Mouse (Mus musculus) hindbrain, postnatal 0 days (tissue): ENCODE data around the gene Tnn. TPM values are rescaled to one million over a fixed set of nuclear protein-coding genes. Genes with fewer than 3 reads are reported as not detected.

Experiments used
- ATAC-seq: fragments of 200-750 bp; cut with Nextera tagmentation; 2 replicates; pipeline ENCODE4 v1.8.0; 2017; ENCODE audit warnings: mild to moderate bottlenecking, moderate TSS enrichment, moderate library complexity
- DNase-seq: peaks from one replicate; pipeline ENCODE4 v3.0.0-alpha.2; 2015; ENCODE audit warnings: low spot score
- H3K27ac ChIP-seq: fragments of 300-500 bp; sonication (generic); 2 replicates; pipeline ENCODE4 v1.5.1; 2014; ENCODE audit warnings: mild to moderate bottlenecking
- H3K27me3 ChIP-seq: fragments of 300-500 bp; sonication (generic); 2 replicates; pipeline ENCODE4 v1.6.1; 2014; ENCODE audit warnings: low read length, mixed read lengths; ENCODE audit not compliant: insufficient read depth
- H3K36me3 ChIP-seq: fragments of 300-500 bp; sonication (generic); 2 replicates; pipeline ENCODE4 v1.6.1; 2014; ENCODE audit warnings: low read length, mixed read lengths; ENCODE audit not compliant: insufficient read depth
- H3K4me1 ChIP-seq: fragments of 300-500 bp; sonication (generic); 2 replicates; pipeline ENCODE4 v1.6.1; 2014; ENCODE audit warnings: antibody characterized with exemption, low read length, mixed read lengths; ENCODE audit not compliant: insufficient read depth
- H3K4me2 ChIP-seq: fragments of 300-500 bp; sonication (generic); 2 replicates; pipeline ENCODE4 v1.6.1; 2014; ENCODE audit warnings: low read depth, mild to moderate bottlenecking, low read length, moderate library complexity, mixed read lengths
- H3K4me3 ChIP-seq: fragments of 300-500 bp; sonication (generic); 2 replicates; pipeline ENCODE4 v1.5.1; 2014; ENCODE audit warnings: low read length
- H3K9ac ChIP-seq: fragments of 300-500 bp; sonication (generic); replicated peaks from 2 replicates; pipeline ENCODE4 v1.6.1; 2014; ENCODE audit warnings: mild to moderate bottlenecking, low read length, moderate library complexity, mixed read lengths
- H3K9me3 ChIP-seq: fragments of 300-500 bp; sonication (generic); 2 replicates; pipeline ENCODE4 v1.6.1; 2016; ENCODE audit warnings: low read length, mixed read lengths
- CTCF ChIP-seq: IDR thresholded peaks from 2 replicates; pipeline ENCODE4 v1.5.1; 2016; ENCODE audit warnings: antibody characterized with exemption, control low read depth, low read depth
- whole genome bisulfite sequencing: fragments of 180-500 bp; shearing (Covaris S2); extraction: QIAGEN DNeasy Blood & Tissue Kit; methylation state at CpG from one replicate; pipeline ENCODE4 v1.1.7; 2014; 5-methylcytosine and 5-hydroxymethylcytosine counted together
- polyA plus RNA-seq: library from polyadenylated mRNA; unstranded; fragments of >200 nt; fragmentation: Nextera tagmentation; extraction: Ambion mirVana; gene quantifications from 2 replicates; pipeline ENCODE4 v1.2.1, GENCODE M21; 2015
- total RNA-seq: library from RNA; depleted of rRNA; stranded (reverse); fragments of >200 nt; gene quantifications from 2 replicates; pipeline ENCODE4 v1.2.3, GENCODE M21; 2014; rRNA removed

The Tnn gene
- 0.84 and 1.0 TPM in 2 replicates for total RNA-seq
- polyA plus RNA-seq = 0.09 and 0.10 TPM in 2 replicates

DNA sequence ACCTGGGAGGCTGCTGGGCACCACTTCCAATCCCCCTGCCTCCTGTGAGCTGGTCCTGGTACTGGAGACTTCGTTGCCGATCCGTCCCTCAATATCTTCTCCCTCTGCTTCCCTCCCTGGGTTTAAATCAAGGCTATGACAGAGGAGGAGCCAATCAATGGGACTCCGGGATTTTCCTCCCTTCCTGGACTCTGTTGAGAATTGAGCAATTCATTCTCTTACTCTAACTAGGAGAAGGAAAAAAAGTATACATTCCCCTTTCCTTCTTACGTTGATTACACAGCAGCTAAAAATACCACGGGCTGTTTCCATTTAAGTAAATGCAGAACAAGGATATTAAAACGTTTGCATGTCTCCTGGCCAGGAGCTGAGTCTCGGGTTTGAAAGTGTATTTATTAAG lies at the start of gene Tnn:
TSS of gene Tnn (minus strand) at position 101 of the 400 bp plus-strand sequence.
- Histone ChIP-seq H3K4me1 (no peaks in the 10 kb centered on the region), H3K9me3 (no peaks in the 10 kb centered on the region), H3K27ac (no peak within 1 kb of the TSS), H3K36me3 (no peaks in the 10 kb centered on the region), H3K9ac (no peak within 1 kb of the TSS), H3K4me2 (no peak within 1 kb of the TSS), H3K4me3 (no peak within 1 kb of the TSS), H3K27me3 (no peaks in the 10 kb centered on the region)
- WGBS = 71% methylated on average over 8 of the region's 8 CpGs
- no peak for TF ChIP-seq CTCF
- DNase-seq = no peak
- ATAC-seq = no peak

DNA sequence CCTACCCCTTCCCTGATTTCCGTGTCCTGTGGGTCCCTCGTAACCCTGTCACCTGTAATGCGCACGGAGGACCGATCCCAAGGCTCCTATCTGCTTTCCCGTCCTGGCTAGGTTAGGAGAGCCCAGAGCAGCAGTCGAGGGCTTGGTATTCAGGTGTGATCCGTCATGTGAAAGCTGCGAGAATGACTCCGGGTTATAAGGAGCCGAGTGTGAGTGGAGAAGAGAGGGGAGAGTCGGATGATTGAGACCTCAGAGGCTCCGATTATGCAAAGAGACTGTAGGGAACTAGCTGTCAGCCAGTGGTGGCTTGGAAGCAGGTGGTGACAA lies 41.9 kb upstream of the Tnn start:
- Histone ChIP-seq H3K36me3 (peaks cover 9% of the 10 kb centered on the region; the same call in 1 of the 2 replicates), H3K27me3 (no peaks in the 10 kb centered on the region), H3K4me2 (peak overlapping the region; percentile 83), H3K4me1 (peaks cover 7% of the 10 kb centered on the region; the same call in 1 of the 2 replicates), H3K9me3 (no peaks in the 10 kb centered on the region), H3K27ac (peak overlapping the region; percentile 91), H3K4me3 (peak overlapping the region; percentile 83), H3K9ac (peak overlapping the region; percentile 85)
- no peak for ATAC-seq
- WGBS = under 1% methylated on average over 13 of the region's 13 CpGs
- no peak for TF ChIP-seq CTCF
- DNase-seq = no peak

DNA sequence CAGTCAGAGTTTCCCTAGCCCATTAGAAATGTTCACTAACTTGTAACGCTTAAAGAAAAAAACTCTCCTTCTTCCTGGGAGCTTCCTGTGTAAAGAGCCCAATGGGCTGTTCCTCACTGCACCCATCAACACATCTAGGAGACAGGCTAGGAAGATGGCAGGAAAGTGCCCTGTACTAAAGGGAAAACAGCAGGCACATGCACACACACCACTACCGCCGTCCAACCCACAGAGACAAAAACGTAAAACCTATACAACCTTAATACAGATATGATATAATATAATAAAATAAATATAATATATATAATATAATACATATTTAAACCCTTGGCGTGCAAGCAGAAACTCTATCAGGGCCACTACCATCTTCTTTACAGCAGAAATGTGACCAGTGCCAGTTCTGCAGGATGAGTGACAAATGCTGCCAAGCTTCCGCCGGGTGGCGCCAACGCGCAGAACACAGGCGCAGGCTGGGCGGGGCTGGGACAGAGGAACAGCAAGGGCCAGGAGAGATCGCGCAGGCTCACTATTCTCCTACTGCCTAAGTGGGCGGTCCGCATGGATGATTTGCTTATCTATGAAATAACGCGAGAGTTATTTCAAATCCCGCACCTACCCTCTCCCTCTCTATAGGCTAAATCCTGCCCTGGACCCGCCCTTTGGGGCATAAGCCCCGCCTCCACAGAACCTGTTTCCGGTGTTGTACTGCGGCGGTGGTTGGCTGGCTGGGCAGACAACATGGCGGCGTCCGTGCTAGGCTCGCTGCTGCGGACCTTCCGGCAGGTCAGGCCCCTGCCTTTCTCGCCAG lies 41.4 kb upstream of the Tnn start, which contains the start of gene Mrps14:
TSS of gene Mrps14 (plus strand) at position 687 of the 808 bp plus-strand sequence.
- peak within 1 kb of the TSS; percentile 91 for H3K27ac ChIP-seq
- ATAC-seq = peak; percentile 100
- peaks cover 7% of the 10 kb centered on the region; the same call in 1 of the 2 replicates for H3K4me1 ChIP-seq
- peak; percentile 88 for TF ChIP-seq CTCF
- peak within 1 kb of the TSS; percentile 83 for H3K4me3 ChIP-seq
- WGBS = 7% methylated on average over 31 of the region's 31 CpGs
- H3K36me3 ChIP-seq = peaks cover 9% of the 10 kb centered on the region; the same call in 1 of the 2 replicates
- peak within 1 kb of the TSS; percentile 83 for H3K4me2 ChIP-seq
- H3K27me3 ChIP-seq = no peaks in the 10 kb centered on the region
- H3K9ac ChIP-seq = peak within 1 kb of the TSS; percentile 85
- H3K9me3 ChIP-seq = no peaks in the 10 kb centered on the region
- DNase-seq = peak; percentile 99

DNA sequence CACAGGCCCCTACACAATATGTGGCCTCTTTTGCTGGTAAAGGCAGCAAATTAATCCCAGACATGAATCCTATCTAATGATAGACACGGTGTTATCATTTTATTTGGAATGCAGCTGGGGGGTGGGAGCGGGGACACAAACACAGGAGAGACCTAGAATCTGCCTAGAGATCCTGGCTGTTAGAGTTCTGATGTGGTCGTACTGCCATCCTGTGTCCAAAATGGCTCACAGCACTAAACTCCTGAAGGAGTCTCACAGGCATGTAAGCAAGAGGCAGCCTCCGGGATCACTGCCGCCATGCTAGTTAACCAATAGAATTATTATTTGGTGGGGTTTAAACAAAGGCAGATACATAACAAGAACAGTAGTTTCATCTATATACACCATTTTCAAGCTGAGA lies 31.1 kb upstream of the Tnn start:
- WGBS = 12% methylated on average over 5 of the region's 5 CpGs
- Histone ChIP-seq H3K4me1 (no peaks in the 10 kb centered on the region; the same call in 1 of the 2 replicates), H3K9me3 (no peaks in the 10 kb centered on the region), H3K27me3 (no peaks in the 10 kb centered on the region), H3K9ac (no peak overlapping the region), H3K36me3 (no peaks in the 10 kb centered on the region), H3K4me3 (no peak overlapping the region), H3K27ac (no peak overlapping the region), H3K4me2 (peak overlapping the region; percentile 34; the same call in 1 of the 2 replicates)
- peak; percentile 88 for DNase-seq
- peak; percentile 88 for TF ChIP-seq CTCF
- peak; percentile 92 for ATAC-seq

DNA sequence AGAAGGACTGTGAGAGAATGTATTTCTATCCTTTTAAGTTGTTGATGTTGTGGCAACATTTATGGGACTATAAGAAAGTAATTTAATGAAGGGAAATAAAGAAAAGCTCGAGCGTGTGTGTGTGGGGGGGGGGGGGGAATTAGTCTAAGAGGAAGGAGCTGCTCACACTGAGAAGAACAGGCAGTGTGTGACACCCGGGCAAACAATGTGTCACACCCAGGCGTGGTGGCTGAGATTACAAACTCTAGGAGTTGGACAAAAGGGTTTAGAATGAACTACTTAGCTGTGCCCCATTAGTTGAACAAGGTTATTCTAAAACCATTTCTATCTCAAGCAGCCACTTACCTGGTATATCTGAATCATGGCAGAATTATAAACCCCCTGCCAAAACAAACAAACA lies 27.8 kb upstream of the Tnn start:
- 82% methylated on average over 4 of the region's 4 CpGs for WGBS
- no peak for TF ChIP-seq CTCF
- Histone ChIP-seq H3K4me2 (no peak overlapping the region), H3K9ac (no peak overlapping the region), H3K9me3 (no peaks in the 10 kb centered on the region), H3K4me1 (no peaks in the 10 kb centered on the region; the same call in 1 of the 2 replicates), H3K36me3 (no peaks in the 10 kb centered on the region), H3K27ac (no peak overlapping the region), H3K4me3 (no peak overlapping the region), H3K27me3 (no peaks in the 10 kb centered on the region)
- no peak for ATAC-seq
- DNase-seq = no peak

DNA sequence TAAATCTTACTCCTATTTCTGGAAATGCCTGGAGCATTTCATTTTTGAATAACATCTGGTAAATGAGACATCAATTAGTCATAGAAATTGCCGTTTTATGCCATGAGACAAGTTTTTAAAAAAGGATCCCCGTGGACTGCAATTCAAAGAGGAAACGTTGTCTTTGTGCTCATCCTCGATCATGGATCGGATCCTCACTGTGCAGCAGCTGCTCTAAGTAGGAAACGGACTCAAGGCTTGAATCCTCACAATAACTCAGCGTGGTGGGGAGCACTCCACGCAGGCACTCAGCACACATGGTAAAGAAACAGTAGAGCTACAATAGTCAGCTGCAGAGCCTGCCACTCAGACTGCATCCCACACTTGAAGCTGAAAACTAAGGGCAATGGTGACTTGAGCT lies 23.5 kb upstream of the Tnn start:
- H3K27ac ChIP-seq = no peak overlapping the region
- no peak overlapping the region for H3K4me2 ChIP-seq
- no peaks in the 10 kb centered on the region for H3K27me3 ChIP-seq
- TF ChIP-seq CTCF = no peak
- no peaks in the 10 kb centered on the region for H3K9me3 ChIP-seq
- no peaks in the 10 kb centered on the region for H3K4me1 ChIP-seq
- WGBS = 44% methylated on average over 8 of the region's 8 CpGs
- no peak overlapping the region for H3K4me3 ChIP-seq
- H3K36me3 ChIP-seq = no peaks in the 10 kb centered on the region
- peak; percentile 25 for DNase-seq
- H3K9ac ChIP-seq = no peak overlapping the region
- no peak for ATAC-seq

DNA sequence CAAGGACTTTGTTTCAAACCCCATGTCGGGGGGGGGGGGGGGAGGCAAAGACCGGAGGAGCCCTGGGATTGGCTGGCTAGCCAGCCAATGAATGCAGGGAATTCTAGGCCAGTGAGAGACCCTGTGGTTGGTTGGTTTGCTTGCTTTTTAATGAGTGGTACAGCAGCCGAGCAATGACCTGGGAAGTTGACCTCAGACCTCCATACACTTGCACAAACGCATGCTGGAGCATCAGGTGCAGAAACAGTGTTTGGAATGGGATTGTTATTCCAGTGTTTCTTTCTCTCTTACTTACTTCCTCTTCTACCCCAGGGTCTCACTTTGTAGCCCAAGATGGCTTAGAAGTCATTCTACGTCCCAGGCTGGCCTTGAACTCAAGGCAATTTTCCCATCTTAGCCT lies 13.2 kb upstream of the Tnn start:
- DNase-seq = no peak
- H3K4me3 ChIP-seq = no peak overlapping the region
- no peaks in the 10 kb centered on the region for H3K9me3 ChIP-seq
- no peaks in the 10 kb centered on the region for H3K36me3 ChIP-seq
- H3K4me2 ChIP-seq = no peak overlapping the region
- H3K27me3 ChIP-seq = no peaks in the 10 kb centered on the region
- H3K9ac ChIP-seq = no peak overlapping the region
- TF ChIP-seq CTCF = no peak
- no peaks in the 10 kb centered on the region for H3K4me1 ChIP-seq
- 72% methylated on average over 4 of the region's 5 CpGs for WGBS
- ATAC-seq = no peak
- H3K27ac ChIP-seq = no peak overlapping the region
